8 mouse cellular contexts compared by ENCODE assay signal in the genomic region with DNA sequence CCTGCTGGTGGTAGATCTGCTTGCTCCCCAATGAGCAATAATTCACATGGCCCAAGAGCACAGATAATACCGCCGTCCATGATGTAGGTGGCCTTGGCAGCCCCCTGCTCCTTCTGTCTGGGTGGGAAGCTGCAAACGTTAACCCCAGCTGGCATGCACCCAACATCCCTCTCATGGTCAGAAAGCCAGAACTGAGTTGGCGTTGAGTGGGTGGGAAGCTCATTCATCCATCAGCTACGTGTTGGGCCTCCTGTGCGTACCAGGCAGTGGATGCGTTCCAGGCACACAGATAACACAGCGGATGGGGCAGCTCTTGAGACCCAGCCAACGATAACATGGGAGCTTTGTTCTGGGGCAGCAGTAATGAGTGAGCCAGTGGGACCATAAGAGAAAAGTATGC.
DNase-seq lines count a peak whose midpoint lies in the region; ATAC-seq lines count a peak whose summit lies in the region.

No protein-coding gene starts in this region.

- peak; percentile 81 for ATAC-seq in heart, embryonic 14.5 days (ENCODE audit: insufficient number of reproducible peaks, insufficient read depth, low FRiP score, low read depth)
- ATAC-seq in stomach, embryonic 15.5 days (ENCODE audit: insufficient read depth, low FRiP score, low read depth), result no peak; the same call in 1 of the 2 replicates
- no peak for ATAC-seq in hindbrain, embryonic 11.5 days (ENCODE audit: low FRiP score)

- H3K4me2 ChIP-seq in heart, embryonic 14.5 days (ENCODE audit: low read length), result 0 out of 2 replicates have a peak overlapping the region, but pooled peaks have one; percentile 26
- H3K4me2 ChIP-seq in stomach, embryonic 15.5 days, result no peak overlapping the region
- no peak overlapping the region for H3K4me2 ChIP-seq in hindbrain, embryonic 11.5 days (replicated peaks; ENCODE audit: low read depth, low read length)

- under 1% methylated on average over 9 of the region's 9 CpGs for WGBS in heart, embryonic 14.5 days
- WGBS in stomach, embryonic 15.5 days, result 54% methylated on average over 9 of the region's 9 CpGs
- 87% methylated on average over 9 of the region's 9 CpGs for WGBS in hindbrain, embryonic 11.5 days

- DNase-seq in heart, adult 11 months, result peak; percentile 97
- DNase-seq in heart, postnatal 25 days (ENCODE audit: low spot score), result no peak
- peak; percentile 70 for DNase-seq in adrenal gland, adult 2 months
- DNase-seq in left cerebral cortex, postnatal 14 days (ENCODE audit: low spot score in 2 of 2), result peak; percentile 44 to 47
- DNase-seq in hindbrain, embryonic 11.5 days (ENCODE audit: low spot score), result no peak
- DNase-seq in yolk sac, embryonic 10.5 days (ENCODE audit: low spot score), result no peak

- intact Hi-C loops in heart, postnatal 25 days (cut with DNase I), result loop anchor here (2.0 kb wide), 1 partner anchor 17 kb away; no protein-coding TSS in a partner anchor
- intact Hi-C loops in left cerebral cortex, postnatal 14 days (cut with DNase I), result no loop called here

- peaks cover 35% of the 10 kb centered on the region for H3K36me3 ChIP-seq in heart, embryonic 14.5 days (ENCODE audit: control insufficient read depth, insufficient read depth, low read length)
- H3K36me3 ChIP-seq in stomach, embryonic 15.5 days, result no peaks in the 10 kb centered on the region
- H3K36me3 ChIP-seq in hindbrain, embryonic 11.5 days (ENCODE audit: control insufficient read depth, insufficient read depth, low read length), result no peaks in the 10 kb centered on the region

- peak overlapping the region; percentile 99 to 100 for H3K27ac ChIP-seq in heart, embryonic 14.5 days (replicated peaks in 1 of 2; ENCODE audit: control insufficient read depth in 1 of 2, insufficient read depth in 1 of 2, low read depth in 2 of 2, low read length in 2 of 2)
- H3K27ac ChIP-seq in stomach, embryonic 15.5 days, result peak overlapping the region; percentile 16; the same call in 1 of the 2 replicates
- no peak overlapping the region for H3K27ac ChIP-seq in hindbrain, embryonic 11.5 days (ENCODE audit: low read depth, low read length)

- H3K9me3 ChIP-seq in heart, embryonic 14.5 days (ENCODE audit: control insufficient read depth, low read length), result no peaks in the 10 kb centered on the region
- H3K9me3 ChIP-seq in stomach, embryonic 15.5 days, result no peaks in the 10 kb centered on the region
- no peaks in the 10 kb centered on the region for H3K9me3 ChIP-seq in hindbrain, embryonic 11.5 days (ENCODE audit: control insufficient read depth, low read length)

- H3K27me3 ChIP-seq in heart, embryonic 14.5 days (ENCODE audit: control insufficient read depth, insufficient read depth, low read length), result no peaks in the 10 kb centered on the region
- H3K27me3 ChIP-seq in stomach, embryonic 15.5 days (replicated peaks), result no peaks in the 10 kb centered on the region
- no peaks in the 10 kb centered on the region for H3K27me3 ChIP-seq in hindbrain, embryonic 11.5 days (ENCODE audit: control insufficient read depth, insufficient read depth, low read length)

- H3K4me1 ChIP-seq in heart, embryonic 14.5 days (ENCODE audit: control insufficient read depth in 2 of 2, insufficient read depth in 2 of 2, low read length in 2 of 2), result peaks cover 63 to 79% of the 10 kb centered on the region in 2 experiments
- H3K4me1 ChIP-seq in stomach, embryonic 15.5 days, result peaks cover 16% of the 10 kb centered on the region; the same call in 1 of the 2 replicates
- no peaks in the 10 kb centered on the region for H3K4me1 ChIP-seq in hindbrain, embryonic 11.5 days (replicated peaks; ENCODE audit: control insufficient read depth, insufficient read depth, low read length)

- peak overlapping the region; percentile 71 for H3K9ac ChIP-seq in heart, embryonic 14.5 days (ENCODE audit: low read length)
- no peak overlapping the region for H3K9ac ChIP-seq in stomach, embryonic 15.5 days
- no peak overlapping the region for H3K9ac ChIP-seq in hindbrain, embryonic 11.5 days (ENCODE audit: low read depth, low read length)

- no peak overlapping the region for H3K4me3 ChIP-seq in heart, embryonic 14.5 days (ENCODE audit: control insufficient read depth in 1 of 2, insufficient read depth in 1 of 2, low read depth in 1 of 2, low read length in 2 of 2)
- H3K4me3 ChIP-seq in stomach, embryonic 15.5 days (replicated peaks), result no peak overlapping the region
- no peak overlapping the region for H3K4me3 ChIP-seq in hindbrain, embryonic 11.5 days (ENCODE audit: low read depth, low read length)

Comparison
In these comparisons a context has a peak if more than half of its experiments do, and no peak if none do; other contexts are left out.
1. DNase-seq: peak in heart, adult 11 months (single experiment), adrenal gland, adult 2 months (single experiment) and left cerebral cortex, postnatal 14 days (2 of 2); none in heart, postnatal 25 days (single experiment), hindbrain, embryonic 11.5 days (single experiment) and yolk sac, embryonic 10.5 days (single experiment).